Mouse (Mus musculus): ENCODE measurements around the gene Kifc5b. TPM values are rescaled to one million over a fixed set of nuclear protein-coding genes. Genes with fewer than 3 reads are reported as not detected.
"Not testable (repeated sequence)": the region's sequence is repeated elsewhere in the genome, so short reads cannot be mapped to it uniquely, and the experiment has no call there.

Kifc5b gene
- polyA plus RNA-seq, 1 experiment from 2014 or later = 6.8 TPM

GRCm38 (mm10) chr17:26972703-26973574 is 56.0 kb downstream of the Kifc5b start, which contains the start of gene Zbtb9:
Zbtb9 (plus strand) TSS chr17:26973167.
- Histone ChIP-seq H3K9me3 (ENCODE audit: control insufficient read depth, low read length) (no peaks in the 10 kb centered on the region), H3K27ac (ENCODE audit: low read length) (peak within 1 kb of the TSS; percentile 77), H3K4me2 (ENCODE audit: low read length) (peak within 1 kb of the TSS; percentile 97), H3K36me3 (ENCODE audit: control insufficient read depth, insufficient read depth) (peaks cover 15% of the 10 kb centered on the region), H3K4me1 (replicated peaks; ENCODE audit: control insufficient read depth, insufficient read depth, low read length) (peaks cover 42% of the 10 kb centered on the region), H3K9ac (replicated peaks; ENCODE audit: low read depth, low read length) (peak within 1 kb of the TSS; percentile 77), H3K27me3 (replicated peaks; ENCODE audit: control insufficient read depth, insufficient read depth, low read length) (no peaks in the 10 kb centered on the region), H3K4me3 (replicated peaks; ENCODE audit: low read length) (peak within 1 kb of the TSS; percentile 83)
- WGBS = under 1% methylated on average over 74 of the region's 75 CpGs
- peak; percentile 100 for ATAC-seq

GRCm38 (mm10) chr17:26974547-26974946 is 57.7 kb downstream of the Kifc5b start:
- Histone ChIP-seq H3K36me3 (ENCODE audit: control insufficient read depth, insufficient read depth) (peaks cover 29% of the 10 kb centered on the region), H3K27ac (ENCODE audit: low read length) (no peak overlapping the region), H3K9ac (replicated peaks; ENCODE audit: low read depth, low read length) (no peak overlapping the region), H3K4me2 (ENCODE audit: low read length) (no peak overlapping the region), H3K27me3 (replicated peaks; ENCODE audit: control insufficient read depth, insufficient read depth, low read length) (no peaks in the 10 kb centered on the region), H3K4me3 (replicated peaks; ENCODE audit: low read length) (no peak overlapping the region), H3K9me3 (ENCODE audit: control insufficient read depth, low read length) (no peaks in the 10 kb centered on the region), H3K4me1 (replicated peaks; ENCODE audit: control insufficient read depth, insufficient read depth, low read length) (peaks cover 42% of the 10 kb centered on the region)
- ATAC-seq = no peak
- 93% methylated on average over 15 of the region's 15 CpGs for WGBS

- Histone ChIP-seq H3K4me3 (replicated peaks; ENCODE audit: low read length) (no peak overlapping the region), H3K4me2 (ENCODE audit: low read length) (no peak overlapping the region), H3K4me1 (replicated peaks; ENCODE audit: control insufficient read depth, insufficient read depth, low read length) (peaks cover 42% of the 10 kb centered on the region), H3K9me3 (ENCODE audit: control insufficient read depth, low read length) (no peaks in the 10 kb centered on the region), H3K36me3 (ENCODE audit: control insufficient read depth, insufficient read depth) (peaks cover 29% of the 10 kb centered on the region), H3K9ac (replicated peaks; ENCODE audit: low read depth, low read length) (no peak overlapping the region), H3K27ac (ENCODE audit: low read length) (no peak overlapping the region), H3K27me3 (replicated peaks; ENCODE audit: control insufficient read depth, insufficient read depth, low read length) (no peaks in the 10 kb centered on the region)
- ATAC-seq = no peak
Observed at GRCm38 (mm10) chr17:26975415-26975814, 58.5 kb downstream of the Kifc5b start.

GRCm38 (mm10) chr17:26977354-26977753 is 60.5 kb downstream of the Kifc5b start:
- peaks cover 33% of the 10 kb centered on the region for H3K4me1 ChIP-seq (replicated peaks; ENCODE audit: control insufficient read depth, insufficient read depth, low read length)
- not testable (repeated sequence) for H3K4me2 ChIP-seq (ENCODE audit: low read length); ATAC-seq; H3K27me3 ChIP-seq (replicated peaks; ENCODE audit: control insufficient read depth, insufficient read depth, low read length); H3K4me3 ChIP-seq (replicated peaks; ENCODE audit: low read length); H3K9me3 ChIP-seq (ENCODE audit: control insufficient read depth, low read length); H3K9ac ChIP-seq (replicated peaks; ENCODE audit: low read depth, low read length); H3K27ac ChIP-seq (ENCODE audit: low read length)
- H3K36me3 ChIP-seq (ENCODE audit: control insufficient read depth, insufficient read depth) = peaks cover 29% of the 10 kb centered on the region
- WGBS = 93% methylated on average over 6 of the region's 6 CpGs

DNA sequence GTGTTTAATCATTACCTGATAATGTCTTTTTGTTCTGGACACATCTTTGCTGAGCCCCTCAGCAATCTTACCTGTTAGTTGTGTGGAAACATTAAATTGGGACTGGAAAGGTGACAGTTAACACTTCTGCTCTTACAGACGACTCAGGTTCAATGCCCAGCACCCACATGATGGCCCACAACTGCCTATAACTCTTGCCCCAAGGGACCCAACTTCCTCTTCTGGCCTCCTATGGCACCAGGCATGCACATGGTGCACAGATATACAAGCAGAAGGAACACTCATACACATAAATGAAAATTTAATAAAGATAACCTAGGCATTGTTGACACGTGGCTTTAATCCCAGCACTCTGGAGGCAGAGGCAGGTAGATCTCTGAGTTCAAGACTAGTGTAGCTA is 62.5 kb downstream of the Kifc5b start:
- Histone ChIP-seq H3K9ac (replicated peaks; ENCODE audit: low read depth, low read length) (no peak overlapping the region), H3K4me2 (ENCODE audit: low read length) (no peak overlapping the region), H3K4me3 (replicated peaks; ENCODE audit: low read length) (no peak overlapping the region), H3K4me1 (replicated peaks; ENCODE audit: control insufficient read depth, insufficient read depth, low read length) (peaks cover 21% of the 10 kb centered on the region), H3K36me3 (ENCODE audit: control insufficient read depth, insufficient read depth) (peaks cover 29% of the 10 kb centered on the region), H3K9me3 (ENCODE audit: control insufficient read depth, low read length) (no peaks in the 10 kb centered on the region), H3K27me3 (replicated peaks; ENCODE audit: control insufficient read depth, insufficient read depth, low read length) (no peaks in the 10 kb centered on the region), H3K27ac (ENCODE audit: low read length) (no peak overlapping the region)
- 79% methylated on average over 2 of the region's 2 CpGs for WGBS
- ATAC-seq = no peak

- WGBS = 69% methylated on average over 2 of the region's 2 CpGs
- no peak for ATAC-seq
- Histone ChIP-seq H3K27me3 (replicated peaks; ENCODE audit: control insufficient read depth, insufficient read depth, low read length) (no peaks in the 10 kb centered on the region), H3K9ac (replicated peaks; ENCODE audit: low read depth, low read length) (no peak overlapping the region), H3K27ac (ENCODE audit: low read length) (no peak overlapping the region), H3K4me2 (ENCODE audit: low read length) (no peak overlapping the region), H3K36me3 (ENCODE audit: control insufficient read depth, insufficient read depth) (peaks cover 24% of the 10 kb centered on the region), H3K9me3 (ENCODE audit: control insufficient read depth, low read length) (no peaks in the 10 kb centered on the region), H3K4me1 (replicated peaks; ENCODE audit: control insufficient read depth, insufficient read depth, low read length) (peaks cover 8% of the 10 kb centered on the region), H3K4me3 (replicated peaks; ENCODE audit: low read length) (no peak overlapping the region)
Observed at GRCm38 (mm10) chr17:26981050-26981449, 64.2 kb downstream of the Kifc5b start.

Small RNAs within 50 kb of the gene (microRNA-seq; reads per million reads assigned to microRNA genes)
- gene Gm27775 (not detected), gene Mir3083 (1.5 reads per million), gene Mir6968 (1.7 reads per million)

Other genes with a start within 250 kb of the Kifc5b start
- 11.9 and 14.5 TPM in 2 replicates for gene Crebrf, start 201.4 kb upstream of the Kifc5b start, polyA plus RNA-seq (2015; fragmentation: Nextera tagmentation; extraction: Ambion mirVana)
- gene Bnip1, start 136.0 kb upstream of the Kifc5b start, polyA plus RNA-seq (2015; fragmentation: Nextera tagmentation; extraction: Ambion mirVana) = 46.8 and 53.7 TPM in 2 replicates
- not detected in 2 replicates for gene Nkx2-5, start 72.1 kb upstream of the Kifc5b start, polyA plus RNA-seq (2015; fragmentation: Nextera tagmentation; extraction: Ambion mirVana)
- 16.2 and 19.7 TPM in 2 replicates for gene Phf1, start 16.0 kb downstream of the Kifc5b start, polyA plus RNA-seq (2015; fragmentation: Nextera tagmentation; extraction: Ambion mirVana)
- gene Cuta, start 22.5 kb downstream of the Kifc5b start, polyA plus RNA-seq (2015; fragmentation: Nextera tagmentation; extraction: Ambion mirVana) = 137 and 138 TPM in 2 replicates
- 5.4 and 5.8 TPM in 2 replicates for gene Syngap1, start 24.2 kb downstream of the Kifc5b start, polyA plus RNA-seq (2015; fragmentation: Nextera tagmentation; extraction: Ambion mirVana)
- gene Zbtb9, start 56.1 kb downstream of the Kifc5b start, polyA plus RNA-seq (2015; fragmentation: Nextera tagmentation; extraction: Ambion mirVana) = 17.5 and 19.1 TPM in 2 replicates
- 2.2 and 2.7 TPM in 2 replicates for gene Bak1, start 111.9 kb downstream of the Kifc5b start, polyA plus RNA-seq (2015; fragmentation: Nextera tagmentation; extraction: Ambion mirVana)
- gene Itpr3, start 140.2 kb downstream of the Kifc5b start, polyA plus RNA-seq (2015; fragmentation: Nextera tagmentation; extraction: Ambion mirVana) = 0.63 and 0.73 TPM in 2 replicates
- gene Uqcc2, start 216.8 kb downstream of the Kifc5b start, polyA plus RNA-seq (2015; fragmentation: Nextera tagmentation; extraction: Ambion mirVana) = 253 and 266 TPM in 2 replicates